Mouse (Mus musculus) lung, postnatal 0 days (tissue): ENCODE data around the gene Brat1.

Experiments used
- CTCF ChIP-seq: IDR thresholded peaks from 2 replicates; pipeline ENCODE4 v1.5.1; 2016; ENCODE audit warnings: antibody characterized with exemption, mild to moderate bottlenecking
- EP300 ChIP-seq: IDR thresholded peaks from 2 replicates; pipeline ENCODE4 v1.6.1; 2016; ENCODE audit warnings: antibody characterized with exemption, mild to moderate bottlenecking, control low read depth

GRCm38 (mm10) chr5:140741040-140741439, 36.2 kb downstream of the Brat1 start:
- TF ChIP-seq EP300 (no peak), CTCF (no peak)
